Mouse (Mus musculus) kidney, adult 2 months (tissue): ENCODE data around the gene Unk. TPM values are rescaled to one million over a fixed set of nuclear protein-coding genes. Genes with fewer than 3 reads are reported as not detected.
A peak's percentile ranks its signal among the peaks of the same experiment; 100 is the strongest.

Experiments
- DNase-seq: peaks from one replicate; pipeline ENCODE4 v3.0.0; 2021
- H3K27ac ChIP-seq: fragments of 200-500 bp; 2 replicates; pipeline ENCODE4 v1.5.1; 2012; ENCODE audit warnings: low read depth, low read length, control low read depth, inconsistent platforms; ENCODE audit not compliant: insufficient read depth
- H3K27me3 ChIP-seq: fragments of 200-500 bp; replicated peaks from 2 replicates; pipeline ENCODE4 v1.6.1; 2012; ENCODE audit warnings: mild to moderate bottlenecking, moderate library complexity, low read length, inconsistent platforms; ENCODE audit not compliant: control insufficient read depth, insufficient read depth
- H3K36me3 ChIP-seq: fragments of 200-500 bp; 2 replicates; pipeline ENCODE4 v1.6.1; 2012; ENCODE audit warnings: mild to moderate bottlenecking, moderate library complexity, low read length, inconsistent platforms; ENCODE audit not compliant: control insufficient read depth, insufficient read depth
- H3K4me1 ChIP-seq: fragments of 200-500 bp; 2 replicates; pipeline ENCODE4 v1.6.1; 2011; ENCODE audit warnings: low read length; ENCODE audit not compliant: control insufficient read depth, insufficient read depth
- H3K4me3 ChIP-seq: fragments of 200-500 bp; 2 replicates; pipeline ENCODE4 v1.5.1; 2011; ENCODE audit warnings: mild to moderate bottlenecking, low read depth, low read length, control low read depth; ENCODE audit not compliant: insufficient read depth
- CTCF ChIP-seq: fragments of 200-500 bp; conservative IDR thresholded peaks from 2 replicates; pipeline ENCODE4 v1.5.1; 2011; ENCODE audit warnings: low read depth, mild to moderate bottlenecking, control low read depth, low read length, moderate library complexity, mixed read lengths; ENCODE audit not compliant: insufficient read depth, insufficient read length
- POLR2A ChIP-seq: fragments of 200-500 bp; IDR thresholded peaks from one replicate; pipeline ENCODE4 v1.6.1; 2011; ENCODE audit warnings: low read depth, low read length, control low read depth
- WGBS: fragments of 180-500 bp; shearing (Covaris S2); methylation state at CpG from one replicate; pipeline ENCODE4 v1.1.7; 2018; 5-methylcytosine and 5-hydroxymethylcytosine counted together
- polyA plus RNA-seq: library from polyadenylated mRNA; depleted of rRNA; stranded (reverse); fragments of >200 nt; gene quantifications from 2 replicates; pipeline ENCODE4 v1.2.3, GENCODE M21; 2012; rRNA removed

Gene Unk
- polyA plus RNA-seq, 1 experiment = 22.1 TPM

DNA sequence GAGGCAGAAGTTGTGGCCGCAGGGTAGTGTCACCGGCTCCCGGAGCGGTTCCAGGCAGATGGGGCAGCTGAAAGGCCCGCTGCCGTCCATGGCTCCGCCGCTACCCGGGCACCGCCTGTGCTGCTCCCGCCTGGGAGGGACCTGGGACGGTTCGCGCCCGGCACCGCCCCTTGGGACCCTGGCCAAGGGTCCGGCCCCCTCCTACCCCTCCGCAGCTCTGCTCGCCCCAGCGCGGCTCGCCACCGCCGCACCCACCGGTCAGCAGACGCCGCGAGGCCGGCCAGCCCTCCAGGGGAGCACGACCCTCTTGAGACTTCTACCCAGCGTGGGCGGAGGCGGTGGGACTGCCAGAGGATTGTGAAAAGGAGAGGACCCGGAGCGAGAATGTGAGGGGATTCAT lies 80.0 kb downstream of the Unk start:
- H3K27me3 ChIP-seq = no peaks in the 10 kb centered on the region
- DNase-seq = peak; percentile 93

DNA sequence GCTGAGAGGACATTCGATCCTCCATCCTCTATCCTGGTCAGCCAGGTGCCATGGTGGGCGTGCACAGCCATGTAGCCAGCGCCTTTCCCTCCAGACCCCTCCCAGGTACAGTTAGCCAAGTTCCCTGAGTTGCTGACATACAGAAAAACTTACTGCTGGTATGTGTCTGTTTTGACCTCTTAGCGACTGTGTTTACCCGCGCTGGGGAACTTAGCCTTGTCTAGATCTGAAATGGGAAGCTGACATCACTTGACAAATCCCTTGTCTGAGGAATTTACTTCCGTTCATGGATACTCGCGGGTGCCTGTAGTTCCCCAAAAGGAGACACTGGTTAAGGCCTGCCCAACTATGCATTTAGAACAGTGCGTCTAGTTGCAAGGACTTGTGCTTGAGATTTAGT lies 80.4 kb downstream of the Unk start:
- peaks cover 21% of the 10 kb centered on the region; the same call in 1 of the 2 replicates for H3K4me1 ChIP-seq
- TF ChIP-seq POLR2A = no peak
- no peak for TF ChIP-seq CTCF
- peak; percentile 72 for DNase-seq
- H3K36me3 ChIP-seq = peaks cover 2% of the 10 kb centered on the region; the same call in 1 of the 2 replicates
- WGBS = 11% methylated on average over 10 of the region's 10 CpGs
- peak overlapping the region; percentile 91 for H3K27ac ChIP-seq
- H3K4me3 ChIP-seq = peak overlapping the region; percentile 90
- H3K27me3 ChIP-seq = no peaks in the 10 kb centered on the region

More for the DNA sequence above, 80.0 kb downstream of the Unk start:
- Histone ChIP-seq H3K27ac (peak overlapping the region; percentile 91), H3K4me1 (peaks cover 23% of the 10 kb centered on the region; the same call in 1 of the 2 replicates), H3K4me3 (peak overlapping the region; percentile 90), H3K36me3 (peaks cover 2% of the 10 kb centered on the region; the same call in 1 of the 2 replicates)
- WGBS = 1% methylated on average over 35 of the region's 35 CpGs
- TF ChIP-seq CTCF (no peak), POLR2A (peak; percentile 82)

Other genes starting within 250 kb of the Unk start
- 36.9 and 46.7 TPM in 2 replicates for gene Caskin2, start 216.7 kb upstream of the Unk start, polyA plus RNA-seq
- gene Tsen54, start 215.6 kb upstream of the Unk start, polyA plus RNA-seq = 36.4 and 43.4 TPM in 2 replicates
- gene Llgl2, start 206.3 kb upstream of the Unk start, polyA plus RNA-seq = 153 and 166 TPM in 2 replicates
- gene Myo15b, start 171.9 kb upstream of the Unk start, polyA plus RNA-seq = 104 and 132 TPM in 2 replicates
- gene Smim5, start 130.4 kb upstream of the Unk start, polyA plus RNA-seq = 26.1 and 26.7 TPM in 2 replicates
- gene Smim6, start 118.3 kb upstream of the Unk start, polyA plus RNA-seq = 5.0 and 5.7 TPM in 2 replicates
- 20.5 and 24.1 TPM in 2 replicates for gene Sap30bp, start 97.0 kb upstream of the Unk start, polyA plus RNA-seq
- gene Recql5, start 96.8 kb upstream of the Unk start, polyA plus RNA-seq = 16.9 and 18.8 TPM in 2 replicates
- 5.1 and 5.3 TPM in 2 replicates for gene Itgb4, start 55.6 kb upstream of the Unk start, polyA plus RNA-seq
- gene Galk1, start 17.6 kb upstream of the Unk start, polyA plus RNA-seq = 83.2 and 87.9 TPM in 2 replicates
- 135 and 150 TPM in 2 replicates for gene H3f3b, start 2.4 kb upstream of the Unk start, polyA plus RNA-seq
- gene Unc13d, start 47.6 kb downstream of the Unk start, polyA plus RNA-seq = 1.1 and 2.4 TPM in 2 replicates
- gene Wbp2, start 56.7 kb downstream of the Unk start, polyA plus RNA-seq = 391 and 392 TPM in 2 replicates
- 34.9 and 39.6 TPM in 2 replicates for gene Trim47, start 96.9 kb downstream of the Unk start, polyA plus RNA-seq
- gene Trim65, start 100.8 kb downstream of the Unk start, polyA plus RNA-seq = 9.5 and 9.6 TPM in 2 replicates
- gene Mrpl38, start 108.5 kb downstream of the Unk start, polyA plus RNA-seq = 69.9 and 70.7 TPM in 2 replicates
- gene Fbf1, start 137.8 kb downstream of the Unk start, polyA plus RNA-seq = 24.0 TPM in 2 replicates
- gene Ten1, start 168.5 kb downstream of the Unk start, polyA plus RNA-seq = 20.1 and 21.0 TPM in 2 replicates
- gene Acox1, start 168.7 kb downstream of the Unk start, polyA plus RNA-seq = 251 and 265 TPM in 2 replicates
- gene Evpl, start 207.8 kb downstream of the Unk start, polyA plus RNA-seq = 6.8 and 7.1 TPM in 2 replicates
- gene Srp68, start 243.9 kb downstream of the Unk start, polyA plus RNA-seq = 53.7 and 53.8 TPM in 2 replicates